Mouse (Mus musculus): Measurements from ENCODE around the gene Tbc1d15. TPM values are rescaled to one million over a fixed set of nuclear protein-coding genes. Genes with fewer than 3 reads are reported as not detected.
A peak's percentile ranks its signal among the peaks of the same experiment; 100 is the strongest.

The Tbc1d15 gene
- total RNA-seq (2021) = 10 to 100 TPM; 34.4 to 46.7 TPM
- long read RNA-seq, experiment 1, transcript Tbc1d15-201 (17 exons, 3,752 nt) = major isoform, 8 of 16 reads
- long read RNA-seq, experiment 1, partial matches to known transcripts = 3 of 16 reads
- long read RNA-seq, experiment 1, other reads (novel, unspliced or antisense) = 5 of 16 reads
- long read RNA-seq, experiment 2, transcript Tbc1d15-201 (17 exons, 3,752 nt) = major isoform, 21 of 34 reads
- long read RNA-seq, experiment 2, partial matches to known transcripts = 6 of 34 reads
- long read RNA-seq, experiment 2, other reads (novel, unspliced or antisense) = 7 of 34 reads

GRCm38 (mm10) chr10:115251088-115251934 lies at the start of gene Tbc1d15:
Tbc1d15 (minus strand) TSS chr10:115251467.
- intact Hi-C loops (cut with DNase I) = loop anchor here (10.0 kb wide), 1 partner anchor 133 kb away; the partner anchor contains the start of genes Thap2 and Zfc3h1

GRCm38 (mm10) chr10:115298683-115299082 lies 47.4 kb upstream of the Tbc1d15 start:
- intact Hi-C loops (cut with DNase I) = no loop called here
- DNase-seq = no peak

More at GRCm38 (mm10) chr10:115251088-115251934, at the start of gene Tbc1d15:
- peak; percentile 97 for DNase-seq

- no peak for DNase-seq
- intact Hi-C loops (cut with DNase I) = no loop called here
Observed at GRCm38 (mm10) chr10:115297582-115297981, 46.3 kb upstream of the Tbc1d15 start.

DNA sequence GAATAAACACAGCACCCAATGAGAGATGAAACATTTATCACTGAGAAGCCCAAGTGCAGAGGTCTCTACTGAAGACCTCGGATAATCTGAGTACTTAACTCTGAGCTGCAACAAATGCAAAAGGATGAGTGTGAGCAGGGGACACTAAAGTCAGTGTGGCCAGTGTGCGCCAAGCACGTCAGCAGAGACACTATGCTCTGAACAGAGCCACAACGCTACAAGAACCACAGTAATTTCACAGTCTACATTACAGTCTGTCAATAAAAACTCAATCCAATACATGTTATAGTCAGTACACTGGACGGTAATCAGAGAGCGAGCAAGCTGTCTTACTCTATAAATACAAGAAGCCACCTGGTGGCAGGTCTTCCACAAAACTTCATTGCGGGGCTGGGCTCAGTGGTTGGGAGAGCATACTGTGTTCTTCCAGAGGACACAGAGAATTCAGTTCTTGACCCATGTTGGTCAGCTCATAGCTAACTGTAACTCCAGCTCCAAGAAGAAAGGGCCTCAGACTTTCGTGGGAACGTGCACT lies 45.2 kb upstream of the Tbc1d15 start:
- intact Hi-C loops (cut with DNase I) = no loop called here
- no peak for DNase-seq

- intact Hi-C loops (cut with DNase I) = no loop called here
- no peak for DNase-seq
Observed at GRCm38 (mm10) chr10:115295162-115295561, 43.9 kb upstream of the Tbc1d15 start.

GRCm38 (mm10) chr10:115294715-115295114 lies 43.4 kb upstream of the Tbc1d15 start:
- intact Hi-C loops (cut with DNase I) = no loop called here
- no peak for DNase-seq

- no peak for DNase-seq
- intact Hi-C loops (cut with DNase I) = no loop called here
Observed at GRCm38 (mm10) chr10:115293946-115294345, 42.7 kb upstream of the Tbc1d15 start.

- intact Hi-C loops (cut with DNase I) = no loop called here
- DNase-seq = no peak
Observed at GRCm38 (mm10) chr10:115290671-115291070, 39.4 kb upstream of the Tbc1d15 start.

DNA sequence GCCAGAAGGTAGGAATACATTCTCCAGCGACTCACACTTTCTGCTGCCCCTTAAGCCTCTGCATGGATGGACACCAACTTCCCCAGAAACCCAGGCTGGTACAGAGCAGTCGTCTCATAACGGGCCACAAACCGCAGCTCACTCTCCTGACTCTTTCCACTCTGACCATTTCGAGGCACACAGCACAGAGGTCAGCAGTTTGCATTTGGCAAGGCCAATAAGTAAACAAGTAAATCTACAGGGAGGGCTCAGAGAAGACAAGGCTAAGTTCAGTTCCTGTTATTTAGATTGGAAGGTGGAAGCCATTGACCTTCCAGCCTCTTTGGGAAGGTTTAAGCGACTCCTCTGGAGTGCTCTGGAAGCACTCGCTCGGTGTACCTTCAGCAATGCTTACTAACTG lies 37.6 kb upstream of the Tbc1d15 start:
- intact Hi-C loops (cut with DNase I) = no loop called here
- no peak for DNase-seq

- intact Hi-C loops (cut with DNase I) = no loop called here
- DNase-seq = no peak
Observed at GRCm38 (mm10) chr10:115284170-115284569, 32.9 kb upstream of the Tbc1d15 start.

GRCm38 (mm10) chr10:115281381-115281780 lies 30.1 kb upstream of the Tbc1d15 start:
- intact Hi-C loops (cut with DNase I) = no loop called here
- no peak for DNase-seq

- no peak for DNase-seq
- intact Hi-C loops (cut with DNase I) = no loop called here
Observed at GRCm38 (mm10) chr10:115271649-115272048, 20.4 kb upstream of the Tbc1d15 start.

- no peak for DNase-seq
- intact Hi-C loops (cut with DNase I) = no loop called here
Observed at GRCm38 (mm10) chr10:115270612-115271390, 19.5 kb upstream of the Tbc1d15 start.

GRCm38 (mm10) chr10:115262926-115263562 lies 11.8 kb upstream of the Tbc1d15 start:
- intact Hi-C loops (cut with DNase I) = no loop called here
- DNase-seq = no peak

- DNase-seq = no peak
- intact Hi-C loops (cut with DNase I) = no loop called here
Observed at GRCm38 (mm10) chr10:115262261-115262660, 11.0 kb upstream of the Tbc1d15 start.

GRCm38 (mm10) chr10:115261428-115261827 lies 10.2 kb upstream of the Tbc1d15 start:
- intact Hi-C loops (cut with DNase I) = no loop called here

GRCm38 (mm10) chr10:115256162-115256561 lies 4.9 kb upstream of the Tbc1d15 start:
- DNase-seq = no peak
- intact Hi-C loops (cut with DNase I) = loop anchor here (10.0 kb wide), 1 partner anchor 129 kb away; the partner anchor contains the start of genes Thap2 and Zfc3h1

More at GRCm38 (mm10) chr10:115261428-115261827, 10.2 kb upstream of the Tbc1d15 start:
- no peak for DNase-seq

- intact Hi-C loops (cut with DNase I) = loop anchor here (10.0 kb wide), 1 partner anchor 131 kb away; the partner anchor contains the start of genes Thap2 and Zfc3h1
- no peak for DNase-seq
Observed at GRCm38 (mm10) chr10:115253521-115253920, 2.3 kb upstream of the Tbc1d15 start.

DNA sequence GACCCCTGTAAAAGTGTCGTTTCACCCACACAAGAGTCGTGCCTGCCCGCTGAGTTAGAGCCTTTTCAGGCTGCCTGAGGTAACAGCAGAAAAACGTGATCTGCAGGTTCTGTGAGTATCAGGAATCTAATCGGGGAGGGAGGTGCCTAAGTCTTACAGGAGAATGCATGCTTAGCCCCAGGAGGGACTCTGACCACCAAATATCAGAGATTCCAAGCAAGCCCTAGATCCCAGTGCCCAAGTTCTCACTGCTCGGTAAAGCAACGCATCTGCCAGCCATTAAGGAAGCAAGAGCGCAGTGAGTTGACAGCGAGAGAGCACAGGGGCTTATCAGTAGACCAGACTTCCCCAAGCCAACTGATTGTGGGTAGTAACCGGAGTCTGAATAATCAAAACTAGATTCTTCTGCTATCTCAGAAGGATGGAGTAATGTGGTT lies 1.1 kb upstream of the Tbc1d15 start:
- DNase-seq = no peak
- intact Hi-C loops (cut with DNase I) = loop anchor here (10.0 kb wide), 1 partner anchor 132 kb away; the partner anchor contains the start of genes Thap2 and Zfc3h1

Measured in gastrocnemius, postnatal 36 days (tissue).